ENCODE assay signal across 10 mouse cellular contexts in the genomic region with DNA sequence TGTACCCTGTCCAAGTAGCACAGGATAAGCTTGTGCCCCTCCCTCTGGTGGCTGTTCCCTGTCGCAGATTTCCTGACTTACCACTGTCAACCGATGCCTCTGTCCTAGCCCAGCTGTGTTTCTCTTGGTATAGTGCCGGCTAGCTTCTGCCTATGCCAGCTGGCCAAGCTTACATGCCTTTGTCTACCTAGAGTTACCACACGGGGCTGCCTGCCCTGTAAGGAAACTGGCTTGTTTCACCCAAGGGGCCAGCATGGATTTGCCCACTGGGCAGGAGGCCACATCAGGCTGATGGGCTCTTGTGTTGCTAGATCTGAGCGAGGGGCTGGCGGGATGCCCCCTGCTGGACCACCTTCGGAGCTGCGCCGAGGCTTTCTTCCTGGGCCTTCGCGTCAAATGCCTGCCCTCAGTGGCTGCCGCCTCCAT. TPM values are rescaled to one million over a fixed set of nuclear protein-coding genes. Genes with fewer than 3 reads are reported as not detected.
DNase-seq lines count a peak whose midpoint lies in the region; ATAC-seq and TF ChIP-seq lines count a peak whose summit lies in the region.
"Had no signal": no experiment of that assay in that cellular context is flagged by ENCODE, and none has a peak within 500 bp of the region (broad histone marks: within the 10 kb centered on the region; RNA-seq: fewer than 3 reads in every experiment).

No protein-coding gene starts in this region.

- intact Hi-C loops in heart, adult 2 months (cut with DNase I), result no loop called here
- intact Hi-C loops in heart, postnatal 36 days (cut with DNase I), result no loop called here

- no peak for DNase-seq in heart, adult 2 months
- DNase-seq in heart, postnatal 36 days, result no peak
- DNase-seq in spleen, adult 2 months (ENCODE audit: low read depth in 1 of 2, low spot score in 2 of 2), result no peak
- DNase-seq in spleen, postnatal 4 days (ENCODE audit: low spot score in 2 of 2), result no peak
- DNase-seq in retina, embryonic 14.5 days (ENCODE audit: low spot score), result peak; percentile 40
- DNase-seq in c-Kit-positive CD71-positive TER-119-positive erythroid progenitor cells, embryonic 14.5 days (ENCODE audit: low spot score), result no peak

- H3K36me3 ChIP-seq in heart, adult 2 months (ENCODE audit: control insufficient read depth, insufficient read depth, low read length), result no peaks in the 10 kb centered on the region
- no peaks in the 10 kb centered on the region for H3K36me3 ChIP-seq in spleen, adult 2 months (ENCODE audit: control insufficient read depth, insufficient read depth, low read length)
- no peaks in the 10 kb centered on the region for H3K36me3 ChIP-seq in forebrain, embryonic 16.5 days (ENCODE audit: control insufficient read depth, insufficient read depth)
- no peaks in the 10 kb centered on the region for H3K36me3 ChIP-seq in neural tube, embryonic 15.5 days
- H3K36me3 ChIP-seq: limb, embryonic 12.5 days had no signal

- peak; percentile 59 for ATAC-seq in forebrain, embryonic 16.5 days
- ATAC-seq in neural tube, embryonic 15.5 days (ENCODE audit: low FRiP score), result no peak

- H3K4me3 ChIP-seq in heart, adult 2 months, result no peak overlapping the region
- H3K4me3 ChIP-seq in spleen, adult 2 months (ENCODE audit: extremely low read depth, insufficient read depth, insufficient read length), result no peak overlapping the region
- H3K4me3 ChIP-seq in forebrain, embryonic 16.5 days (replicated peaks; ENCODE audit: low read length), result no peak overlapping the region
- H3K4me3 ChIP-seq in neural tube, embryonic 15.5 days (replicated peaks), result no peak overlapping the region
- H3K4me3 ChIP-seq: limb, embryonic 12.5 days; myocyte had no signal

- no peaks in the 10 kb centered on the region for H3K79me2 ChIP-seq in heart, adult 2 months (replicated peaks; ENCODE audit: control insufficient read depth, insufficient read depth, low read length)

- peaks cover 1% of the 10 kb centered on the region; the same call in 1 of the 2 replicates for H3K4me1 ChIP-seq in heart, adult 2 months (ENCODE audit: control insufficient read depth, insufficient read depth, low read length)
- H3K4me1 ChIP-seq in spleen, adult 2 months (ENCODE audit: control insufficient read depth, insufficient read depth, insufficient read length), result peaks cover 10% of the 10 kb centered on the region
- H3K4me1 ChIP-seq in forebrain, embryonic 16.5 days (replicated peaks; ENCODE audit: control insufficient read depth, insufficient read depth, low read length), result 0 out of 2 replicates have a peak, but pooled peaks cover 4% of the 10 kb centered on the region
- H3K4me1 ChIP-seq in neural tube, embryonic 15.5 days, result peaks cover 4% of the 10 kb centered on the region
- H3K4me1 ChIP-seq: limb, embryonic 12.5 days had no signal

- 34% methylated on average over 12 of the region's 12 CpGs for WGBS in heart, adult 2 months
- 54% methylated on average over 12 of the region's 12 CpGs for WGBS in spleen, adult 2 months
- WGBS in forebrain, embryonic 16.5 days, result 20% methylated on average over 12 of the region's 12 CpGs
- 27% methylated on average over 12 of the region's 12 CpGs for WGBS in neural tube, embryonic 15.5 days

- TF ChIP-seq CTCF in heart, adult 2 months (IDR thresholded peaks at IDR 0.05), result peak; percentile 46
- peak; percentile 30; the same call in 1 of the 2 replicates for TF ChIP-seq CTCF in spleen, adult 2 months (IDR thresholded peaks at IDR 0.05; ENCODE audit: extremely low read depth, insufficient read depth, insufficient read length, insufficient replicate concordance)

- no peak overlapping the region for H3K4me2 ChIP-seq in forebrain, embryonic 16.5 days (ENCODE audit: low read length)
- no peak overlapping the region for H3K4me2 ChIP-seq in neural tube, embryonic 15.5 days
- H3K4me2 ChIP-seq: limb, embryonic 12.5 days had no signal

- no peak for TF ChIP-seq EP300 in heart, adult 2 months (IDR thresholded peaks at IDR 0.05; ENCODE audit: insufficient read depth, low read depth, low read length)

- no peaks in the 10 kb centered on the region for H3K9me3 ChIP-seq in forebrain, embryonic 16.5 days (ENCODE audit: control insufficient read depth, low read length)
- H3K9me3 ChIP-seq in neural tube, embryonic 15.5 days (replicated peaks), result no peaks in the 10 kb centered on the region
- H3K9me3 ChIP-seq: limb, embryonic 12.5 days had no signal

- H3K27me3 ChIP-seq in heart, adult 2 months (ENCODE audit: control insufficient read depth, insufficient read depth, low read length), result no peaks in the 10 kb centered on the region
- H3K27me3 ChIP-seq in spleen, adult 2 months (ENCODE audit: control insufficient read depth, insufficient read depth, low read length), result no peaks in the 10 kb centered on the region
- H3K27me3 ChIP-seq in forebrain, embryonic 16.5 days (replicated peaks; ENCODE audit: control insufficient read depth, insufficient read depth, low read length), result no peaks in the 10 kb centered on the region
- H3K27me3 ChIP-seq in neural tube, embryonic 15.5 days (replicated peaks), result no peaks in the 10 kb centered on the region
- H3K27me3 ChIP-seq: limb, embryonic 12.5 days had no signal

- no peak overlapping the region for H3K27ac ChIP-seq in heart, adult 2 months
- H3K27ac ChIP-seq in spleen, adult 2 months (ENCODE audit: insufficient read depth, low read length), result no peak overlapping the region
- H3K27ac ChIP-seq in forebrain, embryonic 16.5 days (ENCODE audit: low read length), result no peak overlapping the region
- no peak overlapping the region for H3K27ac ChIP-seq in neural tube, embryonic 15.5 days (replicated peaks)
- H3K27ac ChIP-seq: limb, embryonic 12.5 days had no signal

- no peak overlapping the region for H3K9ac ChIP-seq in heart, adult 2 months (ENCODE audit: low read depth, low read length)
- no peak overlapping the region for H3K9ac ChIP-seq in forebrain, embryonic 16.5 days (replicated peaks; ENCODE audit: low read depth, low read length)
- H3K9ac ChIP-seq in neural tube, embryonic 15.5 days (replicated peaks), result no peak overlapping the region
- H3K9ac ChIP-seq: limb, embryonic 12.5 days had no signal

- no peak for TF ChIP-seq POLR2A in heart, adult 2 months (IDR thresholded peaks at IDR 0.05; ENCODE audit: insufficient read depth, low read depth, low read length)
- no peak for TF ChIP-seq POLR2A in spleen, adult 2 months (IDR thresholded peaks at IDR 0.05; ENCODE audit: low read depth, low read length)

RNA-seq across cellular contexts. Expression of gene Amz1, which starts 19.8 kb away (rescaled TPM):
- under 1 TPM; 0.31 to 0.48 TPM for total RNA-seq in heart, adult 2 months (2021)
- polyA plus RNA-seq in heart, adult 2 months (2012; rRNA removed), result 0.59 and 0.98 TPM in 2 replicates
- total RNA-seq in heart, postnatal 36 days (2021), result under 1 TPM; 0.46 to 0.72 TPM
- 17.6 and 19.1 TPM in 2 replicates for polyA plus RNA-seq in spleen, adult 2 months (2012; rRNA removed)
- 5.6 and 7.4 TPM in 2 replicates for polyA plus RNA-seq in forebrain, embryonic 16.5 days (2015; fragmentation: Nextera tagmentation; extraction: Ambion mirVana)
- 3.5 and 3.8 TPM in 2 replicates for polyA plus RNA-seq in neural tube, embryonic 15.5 days (2015; fragmentation: Nextera tagmentation; extraction: Ambion mirVana)

RNA-seq across cellular contexts. Expression of gene Brat1, which starts 38.9 kb away (rescaled TPM):
- total RNA-seq in heart, adult 2 months (2021), result 1 to 10 TPM; 6.4 to 8.2 TPM
- polyA plus RNA-seq in heart, adult 2 months (2012; rRNA removed), result 11.0 and 13.2 TPM in 2 replicates
- total RNA-seq in heart, postnatal 36 days (2021), result 10 to 100 TPM in 1 of 2 experiments, 1 to 10 TPM in 1; 8.3 to 10.4 TPM
- polyA plus RNA-seq in spleen, adult 2 months (2012; rRNA removed), result 28.3 and 40.5 TPM in 2 replicates
- 28.0 and 28.4 TPM in 2 replicates for polyA plus RNA-seq in forebrain, embryonic 16.5 days (2015; fragmentation: Nextera tagmentation; extraction: Ambion mirVana)
- polyA plus RNA-seq in neural tube, embryonic 15.5 days (2015; fragmentation: Nextera tagmentation; extraction: Ambion mirVana), result 25.9 and 26.9 TPM in 2 replicates

RNA-seq across cellular contexts. Expression of gene Iqce, which starts 41.5 kb away (rescaled TPM):
- 1 to 10 TPM; 3.7 to 7.1 TPM for total RNA-seq in heart, adult 2 months (2021)
- polyA plus RNA-seq in heart, adult 2 months (2012; rRNA removed), result 5.8 TPM in 2 replicates
- 1 to 10 TPM; 8.9 to 9.8 TPM for total RNA-seq in heart, postnatal 36 days (2021)
- 12.2 and 12.5 TPM in 2 replicates for polyA plus RNA-seq in spleen, adult 2 months (2012; rRNA removed)
- 26.1 and 30.8 TPM in 2 replicates for polyA plus RNA-seq in forebrain, embryonic 16.5 days (2015; fragmentation: Nextera tagmentation; extraction: Ambion mirVana)
- polyA plus RNA-seq in neural tube, embryonic 15.5 days (2015; fragmentation: Nextera tagmentation; extraction: Ambion mirVana), result 25.5 and 26.2 TPM in 2 replicates
